Mouse (Mus musculus): ENCODE measurements around the gene Mga.

Gene Mga

GRCm38 (mm10) chr2:119897090-119897732 is at the start of gene Mga:
Gene Mga, plus strand, starts transcription at chr2:119897228.
- peak; percentile 88 for DNase-seq (ENCODE audit: low read depth, low spot score)

DNA sequence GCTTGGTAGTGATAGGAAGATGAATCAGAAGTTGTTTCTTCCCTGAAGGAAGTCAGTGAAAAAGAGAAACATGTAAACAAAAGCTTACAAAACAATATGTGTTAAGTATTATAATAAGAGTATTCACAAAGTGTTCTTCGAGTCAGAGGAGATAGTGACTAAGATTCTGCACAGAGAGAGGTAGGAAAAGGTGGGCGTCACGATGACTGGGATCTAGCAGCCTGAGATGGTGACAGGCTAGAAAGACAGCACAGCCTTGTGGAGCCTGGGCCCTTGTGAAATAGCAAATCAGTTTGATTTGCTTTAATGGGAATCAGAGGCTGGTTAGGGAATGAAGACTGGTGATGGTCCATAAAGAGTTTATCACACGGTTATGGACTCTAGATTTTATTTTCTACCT is 43.2 kb upstream of the Mga start:
- DNase-seq (ENCODE audit: low read depth, low spot score) = no peak

DNA sequence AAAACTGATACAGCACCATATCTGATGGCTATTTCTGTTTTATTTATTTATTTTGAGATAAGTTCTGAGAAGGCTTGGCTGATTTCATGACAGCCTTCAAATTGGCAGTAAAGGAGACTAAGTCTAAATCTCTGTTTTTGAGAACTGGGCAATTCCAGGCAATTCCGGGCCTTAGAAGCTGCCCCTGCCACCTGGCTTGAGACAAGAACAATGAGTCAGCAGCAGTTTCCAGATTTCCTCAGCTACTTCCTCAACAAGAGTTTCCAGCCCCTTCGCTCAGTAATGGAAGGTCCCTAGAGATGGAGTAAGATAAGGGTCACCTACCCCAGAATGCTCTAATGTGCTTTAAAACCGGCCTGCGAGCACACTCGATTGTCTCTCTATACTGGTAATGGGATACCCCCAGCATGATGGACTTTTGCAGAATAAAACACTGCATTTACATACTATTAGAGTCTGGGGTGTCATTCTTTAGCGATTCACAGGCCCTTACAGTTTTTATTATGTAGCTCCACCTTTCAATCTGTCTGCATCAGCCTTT is 41.6 kb upstream of the Mga start:
- DNase-seq (ENCODE audit: low read depth, low spot score) = no peak

GRCm38 (mm10) chr2:119857341-119857740 is 39.7 kb upstream of the Mga start:
- no peak for DNase-seq (ENCODE audit: low read depth, low spot score)

DNA sequence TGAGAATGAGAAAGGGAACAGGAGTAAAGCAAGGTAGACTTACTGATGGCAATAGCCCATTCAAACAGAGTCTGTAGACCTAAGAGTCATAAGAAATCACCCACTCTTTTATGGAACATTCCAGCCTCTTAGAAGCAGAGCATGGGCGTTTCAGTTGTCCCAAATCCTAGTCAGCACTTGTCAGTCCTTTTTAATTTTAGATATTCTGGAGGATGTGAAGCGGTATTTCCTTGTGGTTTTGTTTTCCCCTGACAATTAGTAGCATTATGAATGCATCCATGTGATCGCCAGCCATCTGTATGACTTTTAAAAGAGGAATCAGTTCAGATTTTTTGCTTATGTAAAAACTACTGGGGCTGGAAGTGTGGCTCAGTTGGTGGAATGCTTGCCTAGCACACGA is 32.5 kb upstream of the Mga start:
- DNase-seq (ENCODE audit: low read depth, low spot score) = peak; percentile 61

- peak; percentile 53 for DNase-seq (ENCODE audit: low read depth, low spot score)
Observed at GRCm38 (mm10) chr2:119872371-119873104, 24.5 kb upstream of the Mga start.

- peak; percentile 79 for DNase-seq (ENCODE audit: low read depth, low spot score)
Observed at GRCm38 (mm10) chr2:119873105-119873464, 23.9 kb upstream of the Mga start.

DNA sequence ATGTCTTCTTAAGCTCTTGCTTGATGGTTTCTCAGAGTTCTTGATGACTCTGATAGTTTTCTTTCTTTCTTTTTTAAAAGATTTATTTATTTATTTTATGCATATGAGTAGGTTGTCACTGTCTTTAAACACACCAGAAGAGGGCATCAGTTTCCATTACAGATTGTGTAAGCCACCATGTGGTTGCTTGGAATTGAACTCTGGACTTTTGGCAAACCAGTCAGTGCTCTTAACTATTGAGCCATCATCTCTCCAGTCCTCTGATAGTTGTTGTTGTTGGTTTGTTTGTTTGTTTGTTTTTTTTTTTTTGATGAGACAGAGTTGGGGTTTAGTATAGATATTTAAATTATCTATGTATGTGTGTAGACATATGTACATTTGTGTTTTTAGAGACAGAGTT is 21.0 kb upstream of the Mga start:
- DNase-seq (ENCODE audit: low read depth, low spot score) = no peak

DNA sequence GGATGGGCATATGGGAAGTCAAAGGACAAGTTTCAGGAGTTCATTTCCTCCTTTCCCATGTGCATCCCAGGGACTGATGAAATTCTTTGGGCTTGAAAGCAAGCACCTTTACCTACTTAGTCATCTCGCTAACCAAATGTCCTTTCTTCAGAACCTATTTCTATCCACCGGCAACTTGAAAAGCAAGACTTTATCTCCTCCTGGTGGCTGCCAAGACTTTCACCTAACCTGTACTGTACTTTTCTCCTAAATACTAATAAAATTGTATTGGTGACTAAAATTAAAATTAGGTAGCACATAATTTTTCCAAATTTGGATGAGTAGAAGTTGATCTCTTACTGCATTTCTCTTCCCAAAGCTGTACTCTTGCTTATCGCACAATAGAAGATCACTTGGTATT is 9.8 kb upstream of the Mga start:
- no peak for DNase-seq (ENCODE audit: low read depth, low spot score)

GRCm38 (mm10) chr2:119896553-119897089 is 407 bp upstream of the Mga start:
- DNase-seq (ENCODE audit: low read depth, low spot score) = no peak

DNA sequence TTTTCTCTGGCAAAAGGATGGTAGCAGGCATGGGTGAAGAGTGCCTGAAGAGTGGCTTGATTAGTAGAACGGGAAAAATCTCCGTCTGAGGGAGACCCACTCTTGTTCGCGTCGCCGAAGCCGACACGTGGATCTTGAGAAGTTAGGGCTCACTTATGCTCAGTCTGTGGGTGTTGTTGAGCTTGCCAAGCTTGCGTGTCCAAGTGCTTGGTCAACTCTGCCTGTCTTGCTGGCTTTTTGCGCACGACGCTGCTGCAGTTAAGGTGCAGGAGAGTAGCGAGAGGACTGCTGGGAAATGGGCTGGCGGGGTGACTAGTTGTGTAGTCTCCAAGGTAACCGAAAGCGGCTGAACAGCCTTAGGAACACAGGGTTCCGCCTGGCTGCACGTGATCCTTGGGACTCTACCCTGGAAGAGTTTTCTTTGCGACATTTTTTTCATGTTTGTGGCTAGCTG is 1.1 kb downstream of the Mga start:
- DNase-seq (ENCODE audit: low read depth, low spot score) = peak; percentile 55

DNA sequence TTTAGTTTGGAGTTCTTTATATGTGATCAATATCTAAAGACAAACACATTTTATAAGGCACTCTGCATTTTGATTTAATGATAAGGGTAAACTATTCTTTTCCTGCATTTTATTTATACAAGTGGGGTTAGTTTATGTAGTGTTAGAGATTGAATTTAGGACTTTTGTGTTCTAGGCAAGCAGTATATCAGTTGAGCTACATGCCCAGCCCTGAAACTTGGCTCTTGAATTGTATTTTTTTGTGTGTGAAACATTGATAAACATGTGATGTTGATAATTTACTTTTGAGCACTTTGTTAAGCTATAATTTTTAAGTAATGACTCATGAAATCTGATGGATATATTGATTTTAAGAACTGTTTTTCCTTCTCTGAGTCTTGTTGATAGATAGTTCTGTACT is 19.0 kb downstream of the Mga start:
- no peak for DNase-seq (ENCODE audit: low read depth, low spot score)

DNA sequence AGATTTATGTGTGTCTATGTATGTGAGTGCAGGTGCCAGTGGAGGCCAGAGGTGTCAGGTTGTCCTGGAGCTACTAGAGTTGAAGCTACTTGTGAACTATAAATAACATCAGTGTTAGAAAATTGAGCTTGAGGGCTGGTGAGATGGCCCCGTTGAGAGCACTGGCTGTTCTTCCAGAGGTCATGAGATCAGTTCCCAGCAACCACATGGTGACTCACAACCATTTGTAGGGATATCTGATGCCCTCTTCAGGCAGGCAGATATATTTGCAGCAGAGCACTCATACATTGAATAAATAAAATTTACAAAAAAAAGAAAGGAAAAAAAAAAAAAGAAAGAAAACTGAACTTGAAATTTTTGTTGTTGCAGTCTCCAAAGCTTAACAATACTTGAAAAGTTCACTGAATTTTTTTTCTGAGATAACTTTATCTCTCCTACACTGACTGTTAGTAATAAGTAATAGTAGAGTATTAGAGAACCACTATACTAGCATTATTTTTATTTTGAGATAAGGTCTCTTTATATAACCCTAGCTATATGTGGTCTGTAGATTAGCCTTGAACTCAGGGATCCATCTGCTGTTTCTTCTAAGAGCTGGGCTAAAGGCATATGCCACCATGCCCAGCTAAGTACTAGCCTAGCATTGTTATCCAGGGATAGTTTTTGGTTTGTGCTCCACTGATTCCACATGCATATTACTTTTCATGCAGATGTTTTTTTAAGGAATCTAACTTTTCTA is 20.8 kb downstream of the Mga start:
- no peak for DNase-seq (ENCODE audit: low read depth, low spot score)

GRCm38 (mm10) chr2:119970571-119970970 is 73.5 kb downstream of the Mga start:
- no peak for DNase-seq (ENCODE audit: low read depth, low spot score)

GRCm38 (mm10) chr2:119971316-119971715 is 74.3 kb downstream of the Mga start:
- DNase-seq (ENCODE audit: low read depth, low spot score) = no peak

DNA sequence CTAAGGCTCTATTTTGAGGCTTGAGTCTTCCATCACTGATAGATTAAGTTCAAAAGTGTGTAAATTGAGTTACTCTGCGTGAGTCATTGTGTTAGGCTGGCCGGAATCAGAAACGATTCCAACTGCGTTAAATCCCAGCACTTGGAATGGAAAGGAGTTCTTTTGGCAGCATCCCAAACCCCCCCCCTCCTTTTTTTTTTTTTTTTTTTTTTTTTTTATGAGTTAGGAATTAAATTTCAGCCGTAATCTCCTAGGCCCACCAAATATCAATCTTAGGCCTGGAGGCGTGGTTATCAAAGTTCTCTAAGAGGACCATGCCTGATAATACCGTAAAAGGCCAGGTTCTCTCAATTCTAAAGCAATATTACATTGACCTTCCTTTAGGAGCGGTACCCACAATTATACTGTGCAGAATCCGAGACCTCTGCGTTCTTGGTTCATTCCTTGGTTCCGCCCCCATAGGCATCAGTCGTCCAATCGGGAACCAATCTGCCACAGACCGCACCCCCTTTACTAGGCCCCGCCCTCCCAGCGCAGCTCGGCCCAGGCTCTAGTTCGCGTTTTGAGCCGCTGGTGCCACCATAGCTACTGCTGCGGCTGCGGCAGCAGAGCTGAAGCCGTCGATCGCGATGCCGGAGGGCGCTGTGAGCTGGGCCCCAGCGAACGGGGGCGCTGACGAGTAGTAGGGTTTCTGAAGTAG is 75.0 kb downstream of the Mga start:
- DNase-seq (ENCODE audit: low read depth, low spot score) = peak; percentile 96

DNA sequence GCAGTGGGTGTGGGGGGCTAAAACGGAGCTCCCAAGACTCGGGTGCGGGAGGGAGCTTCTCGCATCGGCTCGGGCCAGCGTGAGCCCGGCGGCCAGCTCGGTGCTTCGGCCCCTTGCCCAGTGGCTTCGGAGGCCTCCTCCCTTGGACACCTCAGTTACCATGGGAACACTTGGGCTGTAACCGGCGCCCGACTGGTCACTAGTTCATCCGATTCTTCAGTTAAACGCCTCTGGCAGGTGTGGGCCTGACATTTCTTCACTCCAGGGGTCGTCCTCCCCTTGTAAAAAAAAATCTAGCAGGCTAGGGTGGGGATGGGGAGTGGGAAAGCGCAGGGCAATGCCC is 75.5 kb downstream of the Mga start, which contains the start of gene Mapkbp1:
Mapkbp1 (plus strand) TSS at position 163 of the 343 bp plus-strand sequence.
- no peak for DNase-seq (ENCODE audit: low read depth, low spot score)

- DNase-seq (ENCODE audit: low read depth, low spot score) = no peak
Observed at GRCm38 (mm10) chr2:119980343-119980986, 83.4 kb downstream of the Mga start.

GRCm38 (mm10) chr2:119981631-119982030 is 84.6 kb downstream of the Mga start:
- no peak for DNase-seq (ENCODE audit: low read depth, low spot score)

DNA sequence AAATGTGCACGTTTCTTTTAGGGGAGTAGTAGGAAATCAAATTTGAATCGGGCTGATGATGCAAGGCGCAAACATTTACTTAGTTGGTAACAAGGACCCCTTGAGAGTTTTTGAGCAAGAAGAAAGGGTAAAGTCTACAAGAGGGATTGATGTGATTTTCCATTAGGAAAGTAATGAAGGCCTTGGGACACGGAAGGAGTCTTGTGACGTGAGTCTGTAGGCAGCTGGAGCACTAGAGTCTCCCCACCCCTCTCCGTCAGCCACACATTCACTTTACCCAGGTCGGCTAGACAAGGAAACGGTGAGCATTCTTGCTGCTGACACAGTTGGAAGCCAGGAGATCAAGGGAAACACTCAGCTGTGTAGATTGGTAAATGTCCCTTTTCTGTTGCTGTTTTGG is 88.8 kb downstream of the Mga start:
- DNase-seq (ENCODE audit: low read depth, low spot score) = no peak

- DNase-seq (ENCODE audit: low read depth, low spot score) = no peak
Observed at GRCm38 (mm10) chr2:119986369-119986768, 89.3 kb downstream of the Mga start.
